Mouse (Mus musculus): ENCODE data around the gene Trpm2. TPM values are rescaled to one million over a fixed set of nuclear protein-coding genes. Genes with fewer than 3 reads are reported as not detected.
A peak's percentile ranks its signal among the peaks of the same experiment; 100 is the strongest.

The Trpm2 gene
- polyA plus RNA-seq, 1 experiment from 2014 or later: 1.7 TPM

GRCm38 (mm10) chr10:77974811-77975210, 4.4 kb upstream of the Trpm2 start:
- no peak overlapping the region for H3K4me3 ChIP-seq (ENCODE audit: low read depth, low read length)

DNA sequence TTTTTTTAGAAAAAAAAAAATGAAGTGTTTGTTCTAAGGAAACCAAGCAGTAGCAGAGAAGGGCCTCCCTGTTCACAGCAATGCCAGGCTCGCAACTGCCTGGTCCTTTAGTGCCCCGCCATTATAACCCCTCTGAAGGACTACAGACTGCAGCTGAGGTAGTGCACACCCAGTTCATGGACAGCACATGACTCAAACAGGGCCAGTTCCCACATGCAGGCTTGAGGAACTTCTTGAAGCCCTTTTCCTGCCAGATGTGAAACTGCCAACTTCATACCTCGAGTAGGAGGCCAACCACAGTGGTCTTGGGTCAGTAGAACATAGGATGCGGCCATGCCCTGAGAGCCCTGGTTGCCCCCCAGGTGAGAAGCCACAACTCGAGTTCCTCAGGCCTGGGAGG, 4.0 kb upstream of the Trpm2 start:
- H3K4me3 ChIP-seq (ENCODE audit: low read depth, low read length): no peak overlapping the region
- no peaks in the 10 kb centered on the region for H3K9me3 ChIP-seq (ENCODE audit: low read length)
- H3K27ac ChIP-seq (ENCODE audit: low read depth): no peak overlapping the region
- peaks cover 12% of the 10 kb centered on the region; the same call in 1 of the 2 replicates for H3K27me3 ChIP-seq (ENCODE audit: insufficient read depth, low read length)
- no peak overlapping the region for H3K4me2 ChIP-seq (ENCODE audit: low read depth, low read length)
- no peaks in the 10 kb centered on the region for H3K36me3 ChIP-seq (replicated peaks; ENCODE audit: insufficient read depth, low read length)
- H3K9ac ChIP-seq (replicated peaks): no peak overlapping the region
- peaks cover 26% of the 10 kb centered on the region for H3K4me1 ChIP-seq (ENCODE audit: insufficient read depth)
- ATAC-seq (no peak), DNase-seq (no peak)
- TF ChIP-seq CTCF (IDR thresholded peaks at IDR 0.05; ENCODE audit: low read depth) (no peak), EP300 (IDR thresholded peaks at IDR 0.05; ENCODE audit: low read depth) (no peak)
- 53% methylated on average over 5 of the region's 5 CpGs for WGBS (ENCODE audit: insufficient replicate concordance)

More at GRCm38 (mm10) chr10:77974811-77975210, 4.4 kb upstream of the Trpm2 start:
- no peak overlapping the region for H3K9ac ChIP-seq (replicated peaks)
- H3K4me1 ChIP-seq (ENCODE audit: insufficient read depth): peaks cover 23% of the 10 kb centered on the region
- WGBS (ENCODE audit: insufficient replicate concordance): 52% methylated on average over 5 of the region's 5 CpGs
- no peak overlapping the region for H3K4me2 ChIP-seq (ENCODE audit: low read depth, low read length)
- no peak for DNase-seq
- no peaks in the 10 kb centered on the region for H3K9me3 ChIP-seq (ENCODE audit: low read length)
- no peak for TF ChIP-seq EP300 (IDR thresholded peaks at IDR 0.05; ENCODE audit: low read depth)
- TF ChIP-seq CTCF (IDR thresholded peaks at IDR 0.05; ENCODE audit: low read depth): no peak
- H3K36me3 ChIP-seq (replicated peaks; ENCODE audit: insufficient read depth, low read length): no peaks in the 10 kb centered on the region
- ATAC-seq: no peak
- no peak overlapping the region for H3K27ac ChIP-seq (ENCODE audit: low read depth)
- peaks cover 7% of the 10 kb centered on the region; the same call in 1 of the 2 replicates for H3K27me3 ChIP-seq (ENCODE audit: insufficient read depth, low read length)

- Histone ChIP-seq H3K9ac (replicated peaks) (no peak overlapping the region), H3K27me3 (ENCODE audit: insufficient read depth, low read length) (peaks cover 22% of the 10 kb centered on the region), H3K4me1 (ENCODE audit: insufficient read depth) (peaks cover 15% of the 10 kb centered on the region), H3K36me3 (replicated peaks; ENCODE audit: insufficient read depth, low read length) (no peaks in the 10 kb centered on the region), H3K9me3 (ENCODE audit: low read length) (no peaks in the 10 kb centered on the region), H3K4me3 (ENCODE audit: low read depth, low read length) (no peak overlapping the region), H3K4me2 (ENCODE audit: low read depth, low read length) (no peak overlapping the region), H3K27ac (ENCODE audit: low read depth) (0 out of 2 replicates have a peak overlapping the region, but pooled peaks have one; percentile 12)
- 49% methylated on average over 17 of the region's 17 CpGs for WGBS (ENCODE audit: insufficient replicate concordance)
- ATAC-seq (no peak), DNase-seq (peak; percentile 57)
- peak; percentile 49 for TF ChIP-seq CTCF (IDR thresholded peaks at IDR 0.05; ENCODE audit: low read depth)
- no peak for TF ChIP-seq EP300 (IDR thresholded peaks at IDR 0.05; ENCODE audit: low read depth)
Measured at GRCm38 (mm10) chr10:77971709-77972553, 1.6 kb upstream of the Trpm2 start.

DNA sequence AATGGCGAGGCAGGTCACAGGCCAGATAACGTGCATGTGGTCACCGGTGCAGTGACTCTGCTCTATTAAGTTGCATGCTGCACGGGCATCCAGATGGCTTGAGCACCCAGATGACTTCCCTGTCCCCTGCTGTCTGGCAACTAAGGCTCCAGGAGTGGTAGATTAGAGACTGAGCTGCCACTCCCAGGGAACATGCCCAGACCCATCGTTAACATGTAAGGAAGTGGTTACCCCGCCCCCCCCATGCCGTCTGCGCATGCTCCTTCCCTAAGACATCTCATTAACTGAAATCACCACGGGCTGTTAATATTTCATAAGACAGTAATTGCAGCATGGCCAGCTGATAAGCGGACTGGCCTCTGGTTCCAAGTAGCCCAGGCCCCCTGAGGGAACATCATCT, 828 bp upstream of the Trpm2 start:
- Histone ChIP-seq H3K27me3 (ENCODE audit: insufficient read depth, low read length) (peaks cover 22% of the 10 kb centered on the region), H3K36me3 (replicated peaks; ENCODE audit: insufficient read depth, low read length) (no peaks in the 10 kb centered on the region), H3K4me2 (ENCODE audit: low read depth, low read length) (peak overlapping the region; percentile 6; the same call in 1 of the 2 replicates), H3K9ac (replicated peaks) (no peak overlapping the region), H3K9me3 (ENCODE audit: low read length) (no peaks in the 10 kb centered on the region), H3K4me1 (ENCODE audit: insufficient read depth) (peaks cover 15% of the 10 kb centered on the region), H3K27ac (ENCODE audit: low read depth) (0 out of 2 replicates have a peak overlapping the region, but pooled peaks have one; percentile 11), H3K4me3 (ENCODE audit: low read depth, low read length) (no peak overlapping the region)
- 35% methylated on average over 10 of the region's 10 CpGs for WGBS (ENCODE audit: insufficient replicate concordance)
- peak; percentile 16 for ATAC-seq
- DNase-seq: peak; percentile 54
- no peak for TF ChIP-seq CTCF (IDR thresholded peaks at IDR 0.05; ENCODE audit: low read depth)
- TF ChIP-seq EP300 (IDR thresholded peaks at IDR 0.05; ENCODE audit: low read depth): no peak

DNA sequence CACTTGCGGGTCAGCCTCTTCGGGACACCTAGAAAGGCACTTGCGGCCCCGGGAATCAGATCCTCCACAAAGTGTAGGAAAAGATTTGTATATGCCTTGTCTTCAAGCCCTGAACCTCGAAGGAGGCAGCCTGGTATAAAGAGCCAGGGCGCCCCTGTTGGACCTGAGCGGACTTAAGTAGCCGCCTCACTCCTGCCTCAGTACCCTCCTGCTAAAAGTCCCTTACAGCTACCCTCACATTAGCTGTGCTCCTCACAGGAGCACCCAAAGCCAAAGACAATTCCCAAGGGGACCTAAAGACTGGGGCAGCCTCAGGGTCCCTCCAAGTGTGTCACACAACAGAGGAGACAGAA, 414 bp downstream of the Trpm2 start:
- H3K9ac ChIP-seq (replicated peaks): no peak overlapping the region
- H3K4me3 ChIP-seq (ENCODE audit: low read depth, low read length): peak overlapping the region; percentile 25
- no peak for DNase-seq
- no peak for ATAC-seq
- peak overlapping the region; percentile 56 for H3K27ac ChIP-seq (ENCODE audit: low read depth)
- 4% methylated on average over 8 of the region's 8 CpGs for WGBS (ENCODE audit: insufficient replicate concordance)
- no peaks in the 10 kb centered on the region for H3K36me3 ChIP-seq (replicated peaks; ENCODE audit: insufficient read depth, low read length)
- H3K4me2 ChIP-seq (ENCODE audit: low read depth, low read length): peak overlapping the region; percentile 52
- H3K9me3 ChIP-seq (ENCODE audit: low read length): no peaks in the 10 kb centered on the region
- H3K4me1 ChIP-seq (ENCODE audit: insufficient read depth): peaks cover 9% of the 10 kb centered on the region
- TF ChIP-seq EP300 (IDR thresholded peaks at IDR 0.05; ENCODE audit: low read depth) (no peak), CTCF (IDR thresholded peaks at IDR 0.05; ENCODE audit: low read depth) (no peak)
- peaks cover 22% of the 10 kb centered on the region for H3K27me3 ChIP-seq (ENCODE audit: insufficient read depth, low read length)

GRCm38 (mm10) chr10:77969274-77969972, 940 bp downstream of the Trpm2 start:
- Histone ChIP-seq H3K36me3 (replicated peaks; ENCODE audit: insufficient read depth, low read length) (no peaks in the 10 kb centered on the region), H3K9me3 (ENCODE audit: low read length) (no peaks in the 10 kb centered on the region), H3K4me2 (ENCODE audit: low read depth, low read length) (peak overlapping the region; percentile 52), H3K27ac (ENCODE audit: low read depth) (peak overlapping the region; percentile 56), H3K27me3 (ENCODE audit: insufficient read depth, low read length) (peaks cover 22% of the 10 kb centered on the region), H3K4me3 (ENCODE audit: low read depth, low read length) (peak overlapping the region; percentile 25), H3K9ac (replicated peaks) (no peak overlapping the region), H3K4me1 (ENCODE audit: insufficient read depth) (peaks cover 5% of the 10 kb centered on the region; the same call in 1 of the 2 replicates)
- ATAC-seq (0 out of 2 replicates have a peak, but pooled peaks have one; percentile 14), DNase-seq (peak; percentile 59)
- 7% methylated on average over 25 of the region's 26 CpGs for WGBS (ENCODE audit: insufficient replicate concordance)
- TF ChIP-seq CTCF (IDR thresholded peaks at IDR 0.05; ENCODE audit: low read depth): no peak
- no peak for TF ChIP-seq EP300 (IDR thresholded peaks at IDR 0.05; ENCODE audit: low read depth)
